Mouse (Mus musculus) left cerebral cortex, postnatal 14 days (tissue): ENCODE data around the gene Eras. TPM values are rescaled to one million over a fixed set of nuclear protein-coding genes. Genes with fewer than 3 reads are reported as not detected.
"Not testable (repeated sequence)": the region's sequence is repeated elsewhere in the genome, so short reads cannot be mapped to it uniquely, and the experiment has no call there.

Experiments used
- DNase-seq, 2 experiments: peaks; one replicate each; pipeline ENCODE4 v3.0.0; 2021 to 2022; ENCODE audit warnings: low spot score in 2 of 2, mixed read lengths in 1 of 2
- intact Hi-C: fragments of 180-260 bp; cut with DNase I; formaldehyde crosslinking; loops from one replicate; pipeline ENCODE4 v1.15.1; 2025
- total RNA-seq, 2 experiments: library from RNA; stranded (reverse); gene quantifications; 2 replicates each; pipeline ENCODE4 v1.2.3; 2021

The Eras gene
- total RNA-seq, 2 experiments from 2014 or later = not detected

DNA sequence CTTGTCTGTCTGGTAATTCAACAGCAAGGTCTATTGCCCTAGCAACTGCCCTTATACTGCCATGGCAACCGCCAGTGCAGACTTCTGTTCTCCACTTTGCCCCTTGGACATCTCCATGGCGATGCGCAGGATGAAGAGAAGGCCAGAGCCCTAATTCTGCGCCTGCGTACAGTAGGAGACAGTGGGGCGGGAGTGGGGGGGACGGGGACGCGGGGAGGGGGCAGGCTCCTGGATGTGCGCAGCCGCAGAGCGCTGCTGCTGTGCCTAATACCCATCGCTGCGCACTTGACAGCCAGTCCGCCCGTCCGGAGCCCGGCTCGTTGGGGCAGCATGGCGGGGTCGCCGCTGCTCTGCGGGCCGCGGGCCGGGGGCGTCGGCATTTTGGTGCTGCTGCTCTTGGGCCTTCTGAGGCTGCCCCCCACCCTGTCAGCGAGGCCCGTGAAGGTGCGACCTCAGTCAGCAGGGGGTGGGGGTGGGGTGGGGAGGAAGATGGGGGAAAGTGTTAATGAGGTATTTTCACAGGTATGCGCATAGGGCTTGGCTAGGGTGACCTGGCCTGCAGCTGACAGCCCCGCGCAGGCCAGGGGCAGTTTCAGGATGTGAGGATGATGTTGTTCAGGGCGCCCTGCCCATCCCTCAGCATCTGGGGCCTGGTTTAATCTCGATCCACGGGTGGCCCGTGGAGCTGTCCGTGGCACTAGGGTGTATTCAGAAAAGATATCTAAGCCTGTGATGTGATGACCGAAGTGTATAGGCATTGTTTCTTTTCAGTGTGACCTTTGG is 8.6 kb downstream of the Eras start, which contains the start of gene Pcsk1n:
Pcsk1n (plus strand) TSS at position 222 of the 783 bp plus-strand sequence.
- peak; percentile 44 to 63 for DNase-seq
- intact Hi-C loops = loop anchor here (10.0 kb wide), 1 partner anchor 215 kb away; the partner anchor contains the start of gene Wdr13

DNA sequence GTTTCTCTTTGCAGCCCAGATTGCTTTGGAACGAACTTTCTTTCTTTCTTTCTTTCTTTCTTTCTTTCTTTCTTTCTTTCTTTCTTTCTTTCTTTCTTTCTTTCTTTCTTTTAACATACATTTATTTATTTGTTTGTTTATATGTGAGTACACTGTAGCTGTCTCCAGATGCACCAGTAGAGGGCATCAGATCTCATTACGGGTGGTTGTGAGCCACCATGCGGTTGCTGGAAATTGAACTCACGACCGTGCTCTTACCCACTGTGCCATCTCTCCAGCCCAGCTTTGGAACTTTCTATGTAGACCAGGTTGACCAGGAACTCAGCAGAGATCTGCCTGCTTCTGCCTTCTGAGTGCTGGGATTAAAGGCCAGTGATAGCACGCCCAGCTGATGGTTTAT is 10.4 kb downstream of the Eras start:
- intact Hi-C loops = not testable (repeated sequence)

DNA sequence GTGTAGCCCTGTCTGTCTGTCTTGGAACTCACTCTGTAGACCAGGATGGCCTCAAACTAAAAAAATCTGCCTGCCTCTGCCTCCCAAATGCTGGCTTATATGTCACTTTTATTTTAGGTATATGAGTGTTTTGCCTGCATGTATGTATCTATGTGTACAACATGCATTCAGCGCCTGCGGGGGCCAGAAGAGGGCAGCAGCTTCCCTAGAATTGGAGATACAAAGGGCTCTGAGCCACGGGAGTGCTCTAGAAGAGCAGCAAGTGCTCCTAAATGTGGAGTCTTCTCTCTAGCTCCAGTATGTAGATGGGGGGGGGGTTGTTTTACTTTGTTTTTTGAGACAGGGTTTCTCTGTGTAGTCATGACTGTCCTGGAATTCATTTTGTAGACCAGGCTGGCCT is 12.7 kb downstream of the Eras start:
- peak in 1 of 2 experiments; percentile 32 for DNase-seq
- intact Hi-C loops = not testable (repeated sequence)

More for the DNA sequence above, 10.4 kb downstream of the Eras start:
- not testable (repeated sequence) for DNase-seq

DNA sequence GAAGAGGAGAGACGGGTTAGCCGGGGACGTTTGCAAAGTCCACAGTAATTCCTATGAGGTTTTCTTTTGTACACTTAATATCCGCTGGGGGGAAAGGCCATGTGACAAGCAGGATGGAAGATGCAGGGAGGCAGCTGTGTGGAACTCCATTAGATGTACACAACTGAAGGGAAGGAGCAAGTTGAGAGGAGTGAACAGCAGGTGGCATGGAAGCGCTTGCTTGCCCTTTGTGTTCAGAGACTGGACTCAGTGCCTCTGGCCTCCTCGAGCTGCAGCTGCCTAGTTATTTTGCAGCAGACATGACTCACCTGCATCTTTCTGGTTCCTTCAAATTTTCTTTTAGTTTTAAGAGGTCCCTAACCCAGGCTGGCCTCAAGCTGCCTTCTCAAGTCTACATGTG is 17.9 kb downstream of the Eras start:
- no peak for DNase-seq
- intact Hi-C loops = loop anchor here (5.0 kb wide), 1 partner anchor 107 kb away; the partner anchor contains the start of gene Glod5

DNA sequence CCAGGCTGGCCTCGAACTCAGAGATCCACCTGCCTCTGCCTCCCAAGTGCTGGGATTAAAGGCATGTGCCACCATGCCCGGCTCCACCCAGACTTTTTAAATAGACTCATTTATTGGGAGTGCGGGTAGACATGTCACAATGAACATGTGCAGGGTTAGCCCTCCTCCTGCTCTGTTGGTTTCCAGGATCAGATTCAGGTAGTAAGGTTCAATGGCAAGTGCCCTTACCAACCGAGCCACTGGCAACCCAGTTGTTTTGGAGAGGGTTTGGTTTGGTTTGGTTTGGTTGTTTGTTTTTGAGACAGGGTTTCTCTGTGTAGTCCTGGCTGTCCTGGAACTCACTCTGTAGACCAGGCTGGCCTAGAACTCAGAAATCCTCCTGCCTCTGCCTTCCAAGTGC is 19.2 kb downstream of the Eras start, which contains the start of gene Gm10490:
Gm10490 (plus strand) TSS at position 301 of the 400 bp plus-strand sequence.
- DNase-seq, intact Hi-C loops: not testable (repeated sequence)

DNA sequence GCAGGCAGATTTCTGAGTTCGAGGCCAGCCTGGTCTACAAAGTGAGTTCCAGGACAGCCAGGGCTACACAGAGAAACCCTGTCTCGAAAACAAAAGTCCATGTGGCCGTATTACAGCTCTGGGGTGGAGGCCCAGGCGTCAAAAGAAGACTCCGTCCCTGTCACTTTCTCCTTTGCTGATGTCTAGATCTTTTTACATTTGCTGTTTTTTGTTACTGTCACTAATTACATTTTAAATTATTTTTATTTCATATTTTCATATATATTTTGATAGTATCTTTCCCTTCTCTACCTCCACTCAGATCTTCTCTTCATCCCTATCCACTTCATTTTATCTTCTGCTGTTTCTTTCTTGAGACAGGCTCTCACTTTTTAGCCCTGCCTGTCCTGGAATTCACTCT is 20.7 kb downstream of the Eras start, which contains the start of gene Gm10491:
Gm10491 (minus strand) TSS at position 101 of the 400 bp plus-strand sequence.
- DNase-seq = no peak
- intact Hi-C loops = no loop called here

DNA sequence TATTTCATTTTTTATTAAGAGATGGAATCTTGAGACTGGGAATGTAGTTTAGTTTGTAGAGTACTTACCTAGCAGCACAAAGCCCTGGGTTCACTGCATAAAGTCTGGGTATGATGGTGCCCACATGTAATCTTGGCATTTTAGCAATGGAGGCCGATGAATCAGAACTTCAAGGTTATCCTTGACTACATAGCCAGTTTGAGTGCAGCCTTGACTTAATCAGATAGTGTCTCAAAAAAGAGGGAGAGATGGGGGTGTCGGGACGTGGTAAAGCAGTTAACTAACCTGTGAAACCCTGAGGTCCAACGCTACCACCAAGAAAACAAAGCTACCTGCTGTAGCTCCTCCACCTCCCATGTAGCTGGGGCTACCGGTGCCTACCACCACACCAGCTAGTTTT is 24.0 kb downstream of the Eras start:
- no peak for DNase-seq
- intact Hi-C loops = no loop called here

DNA sequence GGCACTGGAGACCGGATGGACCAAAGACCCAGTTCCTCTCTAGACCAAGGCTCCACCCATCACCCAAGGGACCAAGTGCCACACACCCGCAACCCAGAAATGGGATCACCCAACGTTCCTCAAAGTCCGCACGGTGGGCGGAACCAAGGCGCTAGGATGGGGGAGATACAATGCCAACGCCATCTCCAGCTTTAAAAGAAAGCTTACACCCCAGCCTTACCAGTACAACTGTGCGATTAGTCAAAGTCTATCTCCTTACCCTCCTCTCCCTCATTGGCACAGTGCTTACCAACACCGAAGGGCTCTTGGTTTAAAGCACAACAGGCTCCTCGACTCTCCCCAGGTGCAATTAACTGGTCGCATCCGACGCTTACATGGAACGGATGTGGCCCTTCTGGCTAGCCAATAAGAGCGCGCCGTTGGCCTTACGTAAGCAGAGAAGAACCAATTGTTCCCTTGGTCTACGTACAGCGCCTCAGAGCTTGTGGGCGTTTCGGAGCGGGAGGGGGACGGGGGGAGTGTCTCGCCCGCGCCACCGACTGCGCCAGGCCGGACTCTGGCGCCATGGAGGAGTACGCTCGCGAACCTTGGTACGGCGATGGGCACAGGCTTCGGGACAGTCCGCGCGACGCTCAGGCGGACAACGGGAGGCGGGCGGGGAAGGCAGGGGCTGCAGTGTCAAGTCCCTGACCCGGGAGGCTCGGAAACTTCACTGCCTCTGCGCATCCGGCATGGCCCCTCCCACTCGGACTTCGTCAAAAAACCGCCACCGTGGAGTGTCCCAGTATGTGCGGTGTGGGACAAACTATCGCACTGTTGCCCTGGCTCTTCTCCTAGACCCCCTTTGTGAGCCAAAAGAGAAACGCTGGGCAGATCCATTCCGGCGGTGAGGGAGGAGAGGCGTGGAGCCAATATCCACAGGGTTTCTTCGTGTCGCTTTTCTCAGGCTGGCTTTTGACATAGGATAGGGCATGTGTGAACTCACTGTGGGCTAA is 29.2 kb downstream of the Eras start, which contains the start of the genes Pqbp1 and Timm17b:
Pqbp1 (minus strand) TSS at position 390 of the 995 bp plus-strand sequence.
Timm17b (plus strand) TSS at position 478 of the 995 bp plus-strand sequence.
- peak; percentile 88 to 91 for DNase-seq
- intact Hi-C loops = loop anchor here (2.0 kb wide), 1 partner anchor 20 kb away; the partner anchor contains the start of gene Pim2

DNA sequence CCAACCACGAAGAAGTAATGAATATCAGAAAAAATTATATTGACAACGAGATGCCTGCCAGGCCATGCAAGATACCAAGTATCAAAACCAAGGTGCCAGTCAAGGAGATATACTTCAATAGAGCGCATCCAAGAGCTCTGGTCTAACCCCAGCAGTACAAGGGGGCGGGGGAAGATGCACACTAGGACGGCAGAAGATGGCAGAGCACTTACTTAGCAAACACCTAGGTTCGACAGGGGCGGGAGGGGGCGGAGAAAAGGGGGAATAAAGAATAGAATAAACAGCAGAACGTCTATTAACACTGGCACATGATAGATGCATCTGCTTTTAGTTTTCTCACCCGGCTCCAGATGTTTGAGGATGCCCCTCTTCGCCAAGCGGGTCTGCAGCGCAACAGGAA is 30.2 kb downstream of the Eras start:
- no peak for DNase-seq

DNA sequence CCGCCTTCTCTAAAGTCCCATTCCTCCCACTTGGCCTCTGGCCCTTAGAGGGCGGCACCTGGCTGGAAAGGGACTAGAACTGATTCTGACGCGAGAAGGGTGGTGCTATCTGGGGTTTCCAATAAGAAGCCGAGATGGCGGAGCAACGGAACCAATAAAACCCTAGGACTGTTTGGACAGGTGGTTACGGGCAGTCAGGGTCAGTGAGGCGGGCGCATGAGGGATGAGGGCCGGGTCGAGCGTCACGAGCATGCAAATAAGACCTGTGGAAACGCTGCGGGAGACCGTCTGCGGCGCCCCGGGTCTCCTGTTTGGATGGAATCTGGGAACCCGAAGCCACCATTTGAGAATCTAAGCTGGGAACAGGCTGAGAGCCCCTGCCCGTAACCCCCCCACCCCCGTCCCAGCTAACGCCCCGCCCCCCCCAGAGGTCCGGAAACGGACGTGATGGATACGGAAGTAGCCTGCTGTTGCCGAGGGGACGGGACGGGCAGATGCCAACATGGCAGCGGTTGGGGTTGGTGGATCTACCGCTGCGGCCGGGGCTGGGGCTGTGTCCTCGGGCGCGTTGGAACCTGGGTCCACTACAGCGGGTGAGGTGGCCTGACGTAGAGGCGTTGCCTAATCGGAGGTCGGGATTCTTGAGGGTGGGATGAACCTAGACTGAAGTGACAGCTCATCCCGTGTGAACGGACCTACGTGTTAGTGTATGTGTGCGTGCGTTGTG is 44.4 kb downstream of the Eras start, which contains the start of gene Slc35a2:
Slc35a2 (plus strand) TSS at position 188 of the 727 bp plus-strand sequence.
- intact Hi-C loops = no loop called here
- DNase-seq = peak; percentile 71 to 83

More for the DNA sequence above, 30.2 kb downstream of the Eras start:
- intact Hi-C loops = loop anchor here (2.0 kb wide), 1 partner anchor 19 kb away; the partner anchor contains the start of gene Pim2

DNA sequence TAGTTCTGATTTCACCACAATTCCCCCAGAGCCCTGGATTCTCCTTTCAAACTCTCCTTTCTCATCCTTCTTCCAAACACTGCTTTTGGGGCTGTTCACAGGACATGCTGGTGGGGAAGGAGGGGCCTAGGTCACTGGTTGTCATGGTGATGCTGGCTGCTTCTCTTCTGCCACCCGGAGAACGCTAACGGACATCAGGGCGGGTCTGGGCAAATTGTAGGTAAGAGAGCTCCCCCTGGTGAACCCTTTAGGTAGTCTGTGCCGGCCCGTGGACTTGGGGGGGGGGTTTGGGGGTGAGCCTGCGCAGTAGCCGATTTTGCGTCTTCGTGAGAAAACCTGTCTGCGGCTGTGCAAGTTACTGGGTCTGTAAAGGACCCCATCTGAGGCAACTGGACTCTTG is 48.6 kb downstream of the Eras start:
- intact Hi-C loops = loop anchor here (2.0 to 10.0 kb wide), 3 partner anchors 19 to 55 kb away; partner anchors contain the start of genes Otud5, Pqbp1 and Timm17b
- DNase-seq = peak; percentile 69 to 80

DNA sequence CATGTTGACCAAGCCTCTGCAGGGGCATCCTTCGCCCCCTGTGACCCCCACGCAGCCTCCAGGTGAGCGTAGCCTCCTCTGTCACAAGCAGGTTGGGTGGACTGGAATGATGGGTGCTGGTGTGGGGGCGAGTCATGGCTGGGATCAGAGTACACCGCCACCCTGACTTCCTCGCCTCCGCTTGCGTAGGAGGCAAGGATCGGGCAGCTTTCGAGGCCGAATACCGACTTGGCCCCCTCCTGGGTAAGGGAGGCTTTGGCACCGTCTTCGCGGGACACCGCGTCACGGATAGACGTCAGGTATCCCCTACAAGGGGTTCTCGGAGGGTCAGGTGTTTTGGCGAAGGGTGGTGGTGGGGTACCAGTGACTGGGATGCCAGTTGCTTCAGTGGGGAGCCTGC is 49.9 kb downstream of the Eras start:
- no peak for DNase-seq
- intact Hi-C loops = loop anchor here (2.0 to 10.0 kb wide), 3 partner anchors 20 to 56 kb away; partner anchors contain the start of genes Otud5, Pqbp1 and Timm17b

DNA sequence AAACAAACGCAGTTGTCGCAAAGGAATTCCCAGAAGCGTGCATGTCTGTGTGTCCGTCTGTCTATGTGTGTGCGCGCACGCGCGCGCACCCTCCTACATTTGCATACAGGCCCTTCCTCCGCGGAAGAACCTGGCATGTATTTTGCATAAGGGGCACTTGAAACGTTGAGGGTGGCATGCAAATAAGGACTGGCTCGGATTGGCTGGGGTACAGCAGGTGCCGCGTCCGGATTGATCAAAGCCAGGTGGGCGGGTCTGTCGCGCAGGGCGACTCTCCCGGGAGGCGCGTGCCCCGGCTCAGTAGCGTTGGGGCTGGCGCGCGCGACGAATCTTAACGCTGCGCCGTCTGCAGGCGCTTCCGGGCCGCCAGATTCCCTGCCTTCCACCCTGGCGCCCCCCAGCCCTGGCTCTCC is 50.4 kb downstream of the Eras start, which contains the start of gene Pim2:
Pim2 (plus strand) TSS at position 256 of the 413 bp plus-strand sequence.
- DNase-seq = peak; percentile 81 to 93
- intact Hi-C loops = loop anchor here (2.0 to 10.0 kb wide), 3 partner anchors 21 to 57 kb away; partner anchors contain the start of genes Otud5, Pqbp1 and Timm17b

Other genes starting within 250 kb of the Eras start
- gene Magix, start 247.4 kb downstream of the Eras start, total RNA-seq = under 1 TPM; 0.11 to 0.15 TPM
- 10 to 100 TPM; 33.7 to 34.6 TPM for gene Gpkow, start 231.5 kb downstream of the Eras start, total RNA-seq
- gene Wdr45, start 214.3 kb downstream of the Eras start, total RNA-seq = 10 to 100 TPM; 44.9 to 53.6 TPM
- not detected for gene Gm45208, start 206.4 kb downstream of the Eras start, total RNA-seq
- gene Praf2, start 200.2 kb downstream of the Eras start, total RNA-seq = 100 to 1,000 TPM; 102 to 110 TPM
- 10 to 100 TPM; 23.1 to 23.8 TPM for gene Ccdc120, start 177.7 kb downstream of the Eras start, total RNA-seq
- gene Tfe3, start 166.0 kb downstream of the Eras start, total RNA-seq = 10 to 100 TPM; 35.9 to 37.3 TPM
- gene Gripap1, start 138.8 kb downstream of the Eras start, total RNA-seq = 10 to 100 TPM; 83.3 to 92.9 TPM
- gene Kcnd1, start 106.3 kb downstream of the Eras start, total RNA-seq = 1 to 10 TPM; 9.7 TPM
- 10 to 100 TPM; 61.1 to 68.2 TPM for gene Otud5, start 87.2 kb downstream of the Eras start, total RNA-seq
- 10 to 100 TPM; 53.9 to 56.1 TPM for gene Pim2, start 50.3 kb downstream of the Eras start, total RNA-seq
- 10 to 100 TPM; 46.3 to 56.3 TPM for gene Slc35a2, start 44.6 kb downstream of the Eras start, total RNA-seq
- 10 to 100 TPM; 79.9 to 80.4 TPM for gene Pqbp1, start 29.3 kb downstream of the Eras start, total RNA-seq
- gene Timm17b, start 29.2 kb downstream of the Eras start, total RNA-seq = 10 to 100 TPM; 25.8 to 28.6 TPM
- gene Gm10491, start 20.8 kb downstream of the Eras start, total RNA-seq = not detected
- not detected for gene Gm10490, start 19.1 kb downstream of the Eras start, total RNA-seq
- 100 to 1,000 TPM; 329 to 351 TPM for gene Pcsk1n, start 8.8 kb downstream of the Eras start, total RNA-seq
- gene Hdac6, start 19.3 kb upstream of the Eras start, total RNA-seq = 10 to 100 TPM; 53.4 to 60.1 TPM
- gene Gata1, start 49.5 kb upstream of the Eras start, total RNA-seq = not detected
- gene Glod5, start 89.9 kb upstream of the Eras start, total RNA-seq = under 1 TPM in 1 of 2 experiments, not detected in 1; 0.75 TPM
- gene Suv39h1, start 146.2 kb upstream of the Eras start, total RNA-seq = 10 to 100 TPM; 27.2 to 30.8 TPM
- gene Was, start 161.9 kb upstream of the Eras start, total RNA-seq = 1 to 10 TPM; 1.1 to 2.9 TPM
- gene Wdr13, start 204.3 kb upstream of the Eras start, total RNA-seq = 100 to 1,000 TPM; 216 to 236 TPM
- 100 to 1,000 TPM; 198 to 216 TPM for gene Rbm3, start 217.3 kb upstream of the Eras start, total RNA-seq
- 10 to 100 TPM; 15.7 to 16.3 TPM for gene Tbc1d25, start 247.6 kb upstream of the Eras start, total RNA-seq